Mouse (Mus musculus): ENCODE results near the gene Zfp184. TPM values are rescaled to one million over a fixed set of nuclear protein-coding genes. Genes with fewer than 3 reads are reported as not detected.

Gene Zfp184
- polyA plus RNA-seq, 1 experiment, result 0.95 TPM

DNA sequence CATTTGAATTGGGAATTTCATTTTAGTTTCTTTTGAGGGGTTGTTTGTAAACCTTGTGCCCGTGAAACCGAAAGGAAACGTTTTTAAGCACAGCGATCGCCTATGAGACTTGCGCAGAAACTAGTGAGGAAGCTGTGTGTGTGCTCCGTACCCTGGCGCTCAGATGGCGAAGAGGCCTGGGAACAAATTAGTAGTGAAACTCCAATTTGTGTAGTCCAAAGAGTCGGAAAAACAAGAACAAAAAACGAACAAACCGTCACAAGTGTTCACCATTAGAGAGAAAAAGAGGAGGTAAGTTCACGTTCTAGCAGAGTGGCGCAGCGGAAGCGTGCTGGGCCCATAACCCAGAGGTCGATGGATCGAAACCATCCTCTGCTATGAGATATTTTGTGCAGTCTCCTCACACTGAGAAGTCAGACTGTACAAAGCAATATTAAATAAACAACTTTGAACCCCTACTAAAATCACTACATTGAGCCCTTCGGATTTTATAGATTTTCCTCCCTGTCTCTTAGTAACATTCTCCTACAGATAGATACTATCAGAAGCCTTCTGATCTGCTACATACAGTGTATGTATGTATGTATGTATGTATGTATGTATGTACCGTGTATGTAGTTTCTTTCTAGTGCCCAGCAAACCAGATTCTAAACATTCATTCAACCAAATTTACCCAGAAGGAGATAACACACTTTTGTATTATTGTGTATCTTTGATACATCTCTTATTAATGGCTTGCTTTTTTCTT, 30.0 kb downstream of the Zfp184 start:
- Histone ChIP-seq H3K27me3 (ENCODE audit: control insufficient read depth, insufficient read depth, low read length) (no peaks in the 10 kb centered on the region), H3K4me1 (ENCODE audit: control insufficient read depth, insufficient read depth, low read length) (no peaks in the 10 kb centered on the region), H3K27ac (ENCODE audit: insufficient read depth, low read length) (no peak overlapping the region; the same call in 1 of the 2 replicates), H3K4me3 (replicated peaks; ENCODE audit: insufficient read depth, low read depth, low read length) (peak overlapping the region; percentile 99)
- WGBS, result 5% methylated on average over 20 of the region's 20 CpGs
- DNase-seq, result peak; percentile 80
- TF ChIP-seq POLR2A (IDR thresholded peaks at IDR 0.05; ENCODE audit: borderline replicate concordance, insufficient read depth, low read length) (no peak), CTCF (IDR thresholded peaks at IDR 0.05; ENCODE audit: borderline replicate concordance, insufficient read depth, low read depth, low read length) (no peak)

DNA sequence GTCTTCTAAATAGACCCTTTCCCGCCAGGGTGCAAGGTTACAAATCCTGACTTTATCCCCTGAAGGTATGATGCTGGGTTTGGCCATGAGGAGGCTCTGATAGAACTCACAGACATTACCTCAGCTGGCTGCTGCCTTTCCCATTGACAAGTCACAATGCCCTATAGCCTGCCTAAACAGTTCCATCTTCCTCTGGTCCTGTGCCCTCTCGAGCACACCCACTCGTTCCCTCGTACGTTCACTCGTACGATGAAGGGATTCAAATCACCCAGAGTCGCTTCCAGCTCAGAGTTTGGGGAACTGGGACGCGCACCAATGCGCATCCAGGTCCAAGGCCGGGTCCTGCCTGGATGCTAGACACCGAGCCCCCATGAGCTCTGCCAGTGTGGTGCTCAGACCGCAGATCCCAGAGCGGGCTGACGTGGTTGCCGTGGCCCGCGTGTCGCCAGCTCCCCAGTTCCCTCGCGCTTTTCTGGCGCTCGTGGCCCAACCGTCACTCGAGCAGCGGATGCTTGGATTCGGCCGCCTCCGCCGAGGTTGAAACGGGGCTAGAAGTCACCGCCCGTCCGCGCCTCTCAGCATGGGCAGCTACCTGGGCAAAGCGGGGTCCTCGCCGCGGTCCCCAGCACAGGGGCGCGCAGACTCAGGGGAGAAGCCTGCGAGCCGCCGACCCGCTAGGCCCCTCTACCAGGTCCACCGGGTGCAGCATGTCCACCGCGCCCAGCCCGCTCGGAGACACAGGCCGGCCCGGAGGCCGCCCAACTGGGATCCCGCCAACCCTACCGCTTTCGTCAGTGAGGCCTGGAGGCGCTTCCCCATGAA, 36.3 kb downstream of the Zfp184 start, which contains the start of gene Pom121l2:
Gene Pom121l2, plus strand, starts transcription at position 214 of the 822 bp plus-strand sequence.
- no peaks in the 10 kb centered on the region; the same call in 1 of the 2 replicates for H3K27me3 ChIP-seq (ENCODE audit: control insufficient read depth, insufficient read depth, low read length)
- WGBS, result 1% methylated on average over 58 of the region's 58 CpGs
- no peak within 1 kb of the TSS for H3K27ac ChIP-seq (ENCODE audit: insufficient read depth, low read length)
- H3K4me3 ChIP-seq (replicated peaks; ENCODE audit: insufficient read depth, low read depth, low read length), result peak within 1 kb of the TSS; percentile 67
- peak; percentile 46 to 66 for DNase-seq
- TF ChIP-seq CTCF (IDR thresholded peaks at IDR 0.05; ENCODE audit: borderline replicate concordance, insufficient read depth, low read depth, low read length) (no peak), POLR2A (IDR thresholded peaks at IDR 0.05; ENCODE audit: borderline replicate concordance, insufficient read depth, low read length) (no peak)
- H3K4me1 ChIP-seq (ENCODE audit: control insufficient read depth, insufficient read depth, low read length), result peaks cover 3% of the 10 kb centered on the region; the same call in 1 of the 2 replicates

DNA sequence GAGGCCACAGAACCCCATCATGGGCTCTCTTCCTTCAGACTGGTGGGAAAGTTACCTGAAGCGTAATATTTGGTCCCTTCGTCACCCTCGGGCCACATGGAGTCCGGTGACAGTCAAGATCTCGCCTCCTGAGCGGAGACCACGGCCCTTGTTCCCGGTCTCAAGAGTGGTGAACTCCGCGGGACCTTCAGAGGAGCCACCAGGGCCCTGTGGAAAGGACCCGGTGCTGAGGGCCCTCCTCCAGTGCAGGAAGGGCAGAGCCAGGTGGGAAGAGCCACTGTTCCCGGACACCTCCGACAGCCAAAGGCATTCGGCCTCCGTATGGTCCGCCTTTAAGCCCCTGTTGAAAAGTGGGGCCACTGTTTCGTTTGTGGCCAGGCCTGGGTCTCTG, 36.9 kb downstream of the Zfp184 start:
- H3K4me3 ChIP-seq (replicated peaks; ENCODE audit: insufficient read depth, low read depth, low read length), result peak overlapping the region; percentile 67
- 19% methylated on average over 17 of the region's 17 CpGs for WGBS
- H3K27me3 ChIP-seq (ENCODE audit: control insufficient read depth, insufficient read depth, low read length), result no peaks in the 10 kb centered on the region; the same call in 1 of the 2 replicates
- DNase-seq, result no peak
- H3K4me1 ChIP-seq (ENCODE audit: control insufficient read depth, insufficient read depth, low read length), result peaks cover 3% of the 10 kb centered on the region; the same call in 1 of the 2 replicates
- TF ChIP-seq CTCF (IDR thresholded peaks at IDR 0.05; ENCODE audit: borderline replicate concordance, insufficient read depth, low read depth, low read length) (no peak), POLR2A (IDR thresholded peaks at IDR 0.05; ENCODE audit: borderline replicate concordance, insufficient read depth, low read length) (no peak)
- H3K27ac ChIP-seq (ENCODE audit: insufficient read depth, low read length), result no peak overlapping the region

DNA sequence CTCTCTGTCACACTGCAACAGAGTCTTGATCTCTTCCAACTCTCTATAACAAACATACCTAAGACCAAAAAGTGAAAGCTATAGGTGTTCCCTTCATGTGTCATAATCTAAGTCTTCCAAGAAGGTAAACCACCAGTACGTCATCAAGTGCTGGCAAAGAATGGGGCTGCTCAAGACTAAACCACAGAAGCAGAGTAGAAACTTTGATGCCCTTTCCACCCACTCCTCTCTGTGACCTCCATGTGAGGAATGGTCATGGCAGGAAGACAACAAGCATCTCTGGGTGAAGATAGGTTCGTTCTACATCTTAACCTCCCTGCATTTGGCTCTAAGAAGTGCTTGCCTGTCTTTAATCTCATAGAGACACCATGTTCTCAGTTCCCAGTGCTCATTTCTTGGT, 39.6 kb downstream of the Zfp184 start:
- Histone ChIP-seq H3K4me1 (ENCODE audit: control insufficient read depth, insufficient read depth, low read length) (peaks cover 3% of the 10 kb centered on the region; the same call in 1 of the 2 replicates), H3K4me3 (replicated peaks; ENCODE audit: insufficient read depth, low read depth, low read length) (no peak overlapping the region), H3K27me3 (ENCODE audit: control insufficient read depth, insufficient read depth, low read length) (no peaks in the 10 kb centered on the region; the same call in 1 of the 2 replicates), H3K27ac (ENCODE audit: insufficient read depth, low read length) (no peak overlapping the region)
- 89% methylated on average over 2 of the region's 2 CpGs for WGBS
- TF ChIP-seq CTCF (IDR thresholded peaks at IDR 0.05; ENCODE audit: borderline replicate concordance, insufficient read depth, low read depth, low read length) (no peak), POLR2A (IDR thresholded peaks at IDR 0.05; ENCODE audit: borderline replicate concordance, insufficient read depth, low read length) (no peak)
- no peak for DNase-seq

DNA sequence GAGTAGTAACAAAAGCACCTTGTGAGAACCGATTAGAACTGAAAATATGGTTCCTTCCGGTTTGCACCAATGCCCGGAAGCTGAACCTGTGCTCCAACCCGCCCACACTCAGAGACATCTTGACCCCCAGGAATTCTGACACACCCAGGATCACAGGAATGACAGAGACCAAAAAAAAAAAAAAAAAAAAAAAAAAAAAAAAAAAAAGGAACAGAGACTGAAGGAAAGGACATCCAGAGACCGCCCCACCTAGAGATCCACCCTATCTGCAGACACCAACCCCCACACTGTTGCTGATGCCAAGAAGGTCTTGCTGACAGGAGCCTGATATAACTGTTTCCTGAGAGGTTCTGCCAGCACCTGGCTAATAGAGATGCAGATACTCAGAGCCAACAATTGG, 47.7 kb downstream of the Zfp184 start:
- no peak for DNase-seq
- TF ChIP-seq POLR2A (IDR thresholded peaks at IDR 0.05; ENCODE audit: borderline replicate concordance, insufficient read depth, low read length) (no peak), CTCF (IDR thresholded peaks at IDR 0.05; ENCODE audit: borderline replicate concordance, insufficient read depth, low read depth, low read length) (no peak)
- Histone ChIP-seq H3K27ac (ENCODE audit: insufficient read depth, low read length) (no peak overlapping the region), H3K27me3 (ENCODE audit: control insufficient read depth, insufficient read depth, low read length) (peaks cover 15% of the 10 kb centered on the region; the same call in 1 of the 2 replicates), H3K4me1 (ENCODE audit: control insufficient read depth, insufficient read depth, low read length) (no peaks in the 10 kb centered on the region), H3K4me3 (replicated peaks; ENCODE audit: insufficient read depth, low read depth, low read length) (no peak overlapping the region)
- 92% methylated on average over 5 of the region's 5 CpGs for WGBS

DNA sequence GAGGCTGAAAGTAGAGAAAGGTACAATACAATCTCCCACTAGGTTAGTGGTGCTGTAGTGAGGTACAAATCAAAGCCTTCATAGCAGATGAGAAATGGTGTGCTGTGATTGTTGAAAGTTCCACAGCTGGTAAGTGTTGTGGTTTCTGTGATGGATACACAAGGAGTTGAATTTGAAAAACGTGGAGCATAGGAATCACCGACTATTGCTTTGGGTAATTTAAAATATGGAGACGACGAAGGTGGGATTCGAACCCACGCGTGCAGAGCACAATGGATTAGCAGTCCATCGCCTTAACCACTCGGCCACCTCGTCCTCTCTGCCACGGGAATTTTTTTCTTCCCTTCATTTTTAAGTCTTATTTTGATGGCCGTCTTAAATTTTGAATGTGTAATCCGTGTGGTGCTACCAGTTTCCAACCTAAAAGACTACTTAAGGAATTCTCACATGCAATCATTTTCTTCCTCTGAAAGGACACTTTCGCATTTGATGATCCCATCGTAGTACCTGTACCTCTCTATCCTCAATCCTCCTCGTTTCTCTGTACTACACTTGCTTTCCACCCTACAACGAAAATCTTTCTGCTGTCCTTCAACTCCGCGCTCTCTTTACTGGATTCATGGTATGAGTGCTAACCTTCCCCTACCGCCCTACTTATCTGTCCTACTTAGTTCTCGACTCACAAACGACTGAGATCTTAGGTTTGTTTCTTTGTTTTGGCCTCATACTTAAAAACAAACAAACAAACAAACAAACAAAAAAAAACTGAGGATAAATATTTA, 49.3 kb downstream of the Zfp184 start:
- no peak for TF ChIP-seq CTCF (IDR thresholded peaks at IDR 0.05; ENCODE audit: borderline replicate concordance, insufficient read depth, low read depth, low read length)
- TF ChIP-seq POLR2A (IDR thresholded peaks at IDR 0.05; ENCODE audit: borderline replicate concordance, insufficient read depth, low read length), result no peak
- Histone ChIP-seq H3K4me1 (ENCODE audit: control insufficient read depth, insufficient read depth, low read length) (no peaks in the 10 kb centered on the region), H3K27me3 (ENCODE audit: control insufficient read depth, insufficient read depth, low read length) (peaks cover 15% of the 10 kb centered on the region; the same call in 1 of the 2 replicates), H3K27ac (ENCODE audit: insufficient read depth, low read length) (no peak overlapping the region), H3K4me3 (replicated peaks; ENCODE audit: insufficient read depth, low read depth, low read length) (no peak overlapping the region)
- DNase-seq, result no peak
- 11% methylated on average over 22 of the region's 22 CpGs for WGBS

DNA sequence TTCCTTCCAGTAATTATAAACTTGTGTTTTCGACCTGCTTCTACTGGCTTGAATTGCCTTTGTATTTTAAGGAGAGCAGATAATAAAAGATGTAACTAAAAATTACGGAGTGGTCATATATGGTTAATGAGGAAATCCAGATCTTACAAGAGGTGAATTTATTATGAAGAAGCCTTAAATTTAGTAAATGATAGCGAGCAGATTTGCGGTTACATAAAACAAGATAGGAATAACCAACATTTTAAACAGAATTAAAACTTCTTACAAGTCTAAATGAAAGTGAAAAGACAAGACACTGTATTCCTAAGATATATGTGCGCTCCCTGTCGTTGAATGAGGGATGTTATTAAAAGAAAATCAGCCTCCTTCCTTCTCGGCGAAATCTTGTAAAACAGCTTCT, 50.0 kb downstream of the Zfp184 start:
- H3K4me3 ChIP-seq (replicated peaks; ENCODE audit: insufficient read depth, low read depth, low read length), result no peak overlapping the region
- WGBS, result 10% methylated on average over 8 of the region's 8 CpGs
- TF ChIP-seq POLR2A (IDR thresholded peaks at IDR 0.05; ENCODE audit: borderline replicate concordance, insufficient read depth, low read length) (no peak), CTCF (IDR thresholded peaks at IDR 0.05; ENCODE audit: borderline replicate concordance, insufficient read depth, low read depth, low read length) (no peak)

More for the DNA sequence above, 50.0 kb downstream of the Zfp184 start:
- peaks cover 15% of the 10 kb centered on the region; the same call in 1 of the 2 replicates for H3K27me3 ChIP-seq (ENCODE audit: control insufficient read depth, insufficient read depth, low read length)
- no peaks in the 10 kb centered on the region for H3K4me1 ChIP-seq (ENCODE audit: control insufficient read depth, insufficient read depth, low read length)
- no peak overlapping the region for H3K27ac ChIP-seq (ENCODE audit: insufficient read depth, low read length)
- DNase-seq, result no peak

All from cerebellum, adult 2 months (tissue).